Mouse (Mus musculus) v-Abl transformed pro-B cells (cell line): ENCODE measurements at regions not wholly inside any gene's neighbourhood (a gene's known extent, or its start where the extent isn't known, plus 50 kb on each side); places are given as distances from the start of the nearest gene placed in this dataset.

Source experiments
- in situ Hi-C, 2 experiments: fragments of 400-800 bp; cut with MboI; formaldehyde crosslinking; loops; one replicate each; pipeline ENCODE4 v1.15.1; 2025; ENCODE audit not compliant: unreplicated experiment in 2 of 2

DNA sequence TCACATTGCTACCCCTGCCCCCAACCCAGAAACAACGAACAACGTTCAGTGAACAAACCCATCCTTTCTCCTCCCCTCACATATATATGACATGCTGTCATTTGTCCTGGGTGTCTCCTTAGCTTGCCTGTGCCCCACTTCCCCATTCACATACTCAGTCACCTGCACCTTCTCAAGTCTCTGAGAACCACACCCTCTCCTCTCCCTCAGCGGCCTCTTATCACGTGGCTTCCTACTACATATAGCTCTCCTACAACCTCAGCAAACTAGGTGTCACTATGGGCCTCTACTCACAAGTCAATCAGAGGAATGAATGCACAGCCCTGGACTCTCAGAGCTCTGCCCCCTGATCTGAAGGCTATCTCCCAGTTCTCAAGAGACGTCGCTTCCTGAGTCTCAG, 459.2 kb upstream of the Cdh11 start:
- in situ Hi-C loops, result no loop called here

DNA sequence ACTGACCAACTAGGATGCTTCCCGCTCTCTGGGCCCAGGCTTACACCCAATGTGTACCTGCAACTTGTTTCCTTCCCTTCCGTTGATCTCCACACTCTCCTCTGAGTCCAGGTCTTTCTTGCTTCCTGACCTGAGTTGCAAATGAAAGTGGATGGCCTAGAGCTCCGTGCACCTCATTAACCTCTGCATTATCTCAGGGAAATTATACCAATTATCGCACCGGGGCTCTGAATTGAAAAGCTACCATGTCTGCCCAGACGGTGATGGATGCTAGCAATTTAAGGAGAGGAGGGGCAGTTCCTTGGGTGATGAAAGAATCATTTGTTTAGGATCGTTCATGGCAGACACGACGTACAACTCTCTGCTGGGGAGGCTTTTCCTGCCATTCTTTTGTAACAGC, 460.4 kb upstream of the Cdh11 start:
- in situ Hi-C loops, result no loop called here

DNA sequence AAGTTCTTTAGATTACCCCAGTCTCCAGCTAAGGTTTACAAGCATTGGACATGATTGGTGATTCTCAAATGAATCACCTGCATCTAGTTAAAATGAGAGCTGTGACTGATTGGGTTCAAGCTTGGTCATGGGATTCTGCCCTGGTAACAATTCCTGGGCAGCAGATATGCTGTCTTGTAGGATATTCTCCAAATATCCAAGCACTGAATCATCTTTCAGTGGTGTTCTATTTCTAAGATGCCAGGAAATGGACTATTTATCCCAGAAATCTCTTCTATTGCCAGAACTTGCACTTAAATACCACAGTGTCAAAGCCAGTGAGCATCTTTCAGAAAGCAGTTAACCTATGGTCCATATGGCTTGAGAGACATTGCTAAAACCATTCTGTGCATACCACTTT, 475.8 kb upstream of the Cdh11 start:
- in situ Hi-C loops, result no loop called here

- in situ Hi-C loops, result no loop called here
Measured at GRCm38 (mm10) chr8:103270035-103270434, 484.6 kb upstream of the Cdh11 start.

DNA sequence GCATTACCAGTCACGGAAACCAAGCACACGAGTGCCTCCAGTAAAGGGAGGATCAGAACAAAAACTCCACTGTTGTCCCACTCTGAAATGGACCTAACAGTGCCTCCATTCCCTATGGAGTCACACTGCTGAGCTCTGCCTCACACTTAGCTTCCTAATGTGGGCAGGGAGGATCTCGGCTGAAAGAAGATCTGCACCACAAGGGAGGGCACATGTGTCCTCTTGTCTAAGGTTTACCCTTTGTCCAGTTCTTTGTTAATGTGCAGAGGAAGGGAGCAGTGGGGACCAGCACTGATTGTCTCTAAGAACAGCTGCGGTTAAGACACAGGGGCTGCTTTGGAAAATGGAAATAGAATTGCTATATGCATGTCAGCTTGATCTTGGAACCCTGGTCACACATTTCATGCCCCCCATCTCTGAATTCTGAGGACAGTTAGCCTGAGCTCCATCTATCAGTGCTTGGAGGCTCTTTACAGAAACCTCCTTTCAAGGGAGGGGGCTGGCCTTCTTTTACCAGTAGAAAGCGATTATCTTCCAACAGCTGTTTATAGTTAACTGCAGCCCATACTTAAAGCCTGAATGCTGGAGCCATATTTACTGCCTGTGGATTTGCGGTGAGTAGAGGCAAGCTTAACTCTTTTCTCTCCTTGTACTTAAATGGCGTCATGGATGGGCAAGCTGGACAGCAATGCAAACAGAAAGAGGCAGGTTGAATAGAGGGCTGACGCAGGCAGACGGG, 485.5 kb upstream of the Cdh11 start:
- in situ Hi-C loops, result no loop called here

DNA sequence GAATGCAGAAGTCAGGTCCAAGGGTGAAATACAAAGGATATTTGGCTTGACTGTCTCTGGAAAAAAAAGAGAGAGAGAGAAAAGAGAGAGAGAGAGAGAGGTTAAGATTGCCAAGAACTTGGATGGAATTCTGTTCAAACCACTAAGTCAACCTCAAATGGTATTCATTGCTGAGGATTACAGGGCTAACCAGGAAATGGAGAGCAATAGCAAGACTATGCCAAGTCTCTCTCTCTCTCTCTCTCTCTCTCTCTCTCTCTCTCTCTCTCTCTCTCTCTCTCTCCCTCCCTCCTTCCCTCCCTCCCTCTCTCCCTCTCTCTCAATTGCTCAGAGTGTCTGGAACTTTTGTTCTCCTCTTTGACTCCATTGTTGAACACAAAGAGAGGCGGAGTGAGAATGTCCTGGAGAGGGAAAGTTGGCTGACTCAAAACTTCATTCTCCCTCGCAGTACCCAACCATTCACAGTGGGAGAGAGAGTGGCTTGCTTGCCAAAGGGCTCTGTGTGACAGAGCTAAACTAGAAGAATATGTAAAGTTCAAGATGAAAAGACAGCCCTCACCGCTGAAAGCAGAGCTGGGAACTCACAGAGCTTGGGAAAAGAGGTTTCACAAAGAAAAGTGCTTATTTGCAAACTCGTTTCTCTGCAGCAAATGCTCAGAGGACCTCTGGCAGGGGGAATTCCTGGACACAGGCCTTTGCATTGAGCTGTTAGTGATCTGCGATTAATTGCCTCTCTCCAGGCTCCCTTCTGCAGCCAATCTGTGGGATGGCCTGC, 487.1 kb upstream of the Cdh11 start:
- in situ Hi-C loops, result no loop called here

- in situ Hi-C loops, result no loop called here
Measured at GRCm38 (mm10) chr8:103273476-103273875, 488.0 kb upstream of the Cdh11 start.

DNA sequence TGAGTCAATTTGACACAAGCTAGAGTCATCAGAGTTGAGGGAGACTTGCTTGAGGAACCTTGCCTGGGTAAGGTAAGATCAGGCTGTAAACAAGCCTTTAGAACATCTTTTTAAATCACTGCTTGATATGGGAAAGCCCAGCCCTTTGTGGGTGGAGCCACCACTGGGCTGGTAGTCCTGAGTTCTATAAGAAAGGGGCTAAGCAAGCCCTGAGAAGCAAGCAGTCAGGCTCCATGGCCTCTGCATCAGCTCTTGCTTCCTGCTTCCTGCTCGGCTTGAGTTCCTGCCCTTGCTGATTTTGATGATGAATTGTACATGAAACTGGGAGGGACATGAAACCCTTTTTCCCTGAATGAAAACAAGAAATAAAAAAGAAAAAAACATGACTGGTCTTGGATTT, 496.4 kb upstream of the Cdh11 start:
- in situ Hi-C loops, result no loop called here

DNA sequence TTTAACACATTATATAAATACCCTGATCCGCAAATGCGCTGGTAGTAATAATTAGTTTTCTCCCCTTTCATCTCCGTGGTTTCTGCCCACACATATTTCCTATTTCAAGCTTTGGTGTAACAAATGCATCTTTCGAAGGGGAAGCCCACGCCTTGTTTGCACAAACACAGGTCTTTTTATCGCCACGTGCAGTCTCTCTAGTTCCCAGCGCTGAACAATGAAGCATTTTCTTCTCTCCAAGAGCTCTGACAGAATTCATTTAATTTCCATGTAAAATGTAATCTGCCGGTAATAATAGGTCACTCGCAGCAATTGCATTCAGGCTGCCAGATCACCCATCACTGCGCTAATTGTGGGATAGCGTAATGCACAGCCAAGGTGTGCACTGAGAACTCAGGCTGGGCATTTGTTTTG, 503.1 kb upstream of the Cdh11 start:
- in situ Hi-C loops, result no loop called here

- in situ Hi-C loops, result no loop called here
Measured at GRCm38 (mm10) chr8:103292896-103293295, 507.5 kb upstream of the Cdh11 start.

- in situ Hi-C loops, result no loop called here
Measured at GRCm38 (mm10) chr8:103306476-103307183, 521.2 kb upstream of the Cdh11 start.

DNA sequence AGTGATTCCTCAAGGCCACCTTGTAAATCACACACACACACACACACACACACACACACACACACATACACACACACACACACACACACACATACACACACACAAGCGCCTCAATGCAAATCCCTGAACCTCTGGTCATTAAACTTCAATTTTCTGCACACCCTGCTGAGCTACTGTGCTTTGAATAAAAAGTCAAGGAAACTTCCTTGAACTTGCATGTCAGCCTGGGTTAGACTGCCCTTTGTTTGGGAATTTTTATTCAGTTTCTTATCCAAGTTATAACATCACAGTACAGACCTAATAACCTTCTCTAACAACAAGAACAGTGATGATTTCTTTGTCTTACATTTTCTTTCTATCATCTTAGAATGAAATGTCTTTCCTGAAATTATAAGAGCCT, 528.1 kb upstream of the Cdh11 start:
- in situ Hi-C loops, result no loop called here

DNA sequence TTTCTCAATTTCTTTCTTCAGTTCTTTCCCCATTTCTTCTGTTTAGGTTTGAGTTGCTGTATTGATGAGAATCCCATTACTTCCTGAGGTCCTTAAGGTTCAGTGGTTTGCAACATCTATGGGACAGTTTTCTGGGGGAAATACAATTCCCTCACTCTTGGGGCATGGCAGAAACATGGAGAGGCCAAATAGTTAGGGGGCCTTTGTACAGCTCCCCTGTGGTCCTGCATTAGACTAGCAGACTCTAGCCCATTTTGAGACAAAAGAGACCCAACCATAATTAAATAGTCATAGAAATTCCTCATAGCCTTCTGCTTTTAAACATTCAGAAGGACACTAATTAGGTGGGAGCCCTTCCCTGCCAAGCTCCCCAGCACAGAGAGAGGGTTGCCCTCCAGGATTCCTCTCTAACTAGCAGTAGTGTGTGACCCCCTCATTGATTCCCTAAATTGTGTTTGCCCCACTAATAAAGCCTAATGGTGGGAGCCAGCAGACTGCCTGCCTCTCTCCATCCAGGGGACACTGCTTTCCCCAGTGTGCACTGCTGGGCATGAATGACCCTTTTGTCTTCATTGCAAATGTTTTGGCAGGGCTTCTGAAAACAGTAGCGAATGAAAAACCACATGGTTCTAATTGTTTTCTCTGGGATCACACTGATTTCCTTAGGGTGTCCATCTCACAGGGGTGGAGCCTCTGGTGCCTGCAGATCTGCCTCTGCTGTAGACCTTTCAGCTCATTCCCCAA, 529.0 kb upstream of the Cdh11 start:
- in situ Hi-C loops, result no loop called here

- in situ Hi-C loops, result no loop called here
Measured at GRCm38 (mm10) chr8:103315742-103316141, 530.3 kb upstream of the Cdh11 start.

DNA sequence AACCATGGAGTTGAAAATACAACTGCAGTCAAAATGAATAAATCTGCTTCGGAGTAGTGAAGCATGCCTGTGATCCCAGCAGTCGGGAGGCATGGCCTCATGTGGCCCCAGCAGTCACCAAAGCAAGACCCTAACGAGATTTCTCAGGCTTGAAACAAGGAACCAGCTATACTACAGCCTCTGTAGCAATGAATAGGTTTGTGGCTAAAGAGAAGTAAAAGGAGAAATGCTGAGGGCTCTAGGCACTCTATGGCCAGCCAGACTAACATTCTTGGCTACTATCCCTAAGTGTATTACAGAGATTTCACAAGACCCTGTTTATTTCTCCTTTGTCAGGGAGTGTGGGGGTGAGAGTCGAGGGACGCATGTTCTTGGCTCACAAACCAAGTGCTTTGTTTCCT, 531.2 kb upstream of the Cdh11 start:
- in situ Hi-C loops, result no loop called here

- in situ Hi-C loops, result no loop called here
Measured at GRCm38 (mm10) chr8:103317149-103317725, 531.8 kb upstream of the Cdh11 start.

DNA sequence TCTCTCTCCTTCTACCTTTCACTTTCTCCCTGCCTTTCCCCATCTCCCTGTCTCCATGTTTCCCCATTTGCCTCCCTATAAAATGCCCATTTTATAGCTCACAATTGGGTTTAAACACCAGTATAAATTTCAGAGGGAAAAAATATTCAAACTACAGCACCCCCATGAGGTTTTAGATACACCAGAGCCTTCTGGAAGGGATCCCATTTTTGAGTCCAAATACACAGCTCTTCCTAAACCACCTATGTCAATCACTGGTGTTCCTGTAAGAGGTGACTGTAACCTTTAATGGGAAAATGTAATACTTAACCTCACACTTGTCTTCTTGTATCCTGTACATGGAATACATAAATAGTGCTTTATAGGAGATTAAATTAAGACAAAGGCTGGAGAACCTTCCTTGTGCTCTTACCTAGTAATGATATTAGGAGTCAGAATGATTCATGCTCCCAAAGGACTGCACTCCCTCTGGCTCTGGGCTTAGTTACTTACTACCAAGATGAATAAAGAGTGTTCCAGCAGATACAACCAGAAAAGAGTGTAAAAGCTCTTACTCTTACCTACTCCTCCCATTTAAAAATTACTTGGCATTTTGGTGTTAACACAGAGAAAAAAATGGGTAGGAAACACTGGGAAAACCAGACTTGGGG, 538.7 kb upstream of the Cdh11 start:
- in situ Hi-C loops, result no loop called here

DNA sequence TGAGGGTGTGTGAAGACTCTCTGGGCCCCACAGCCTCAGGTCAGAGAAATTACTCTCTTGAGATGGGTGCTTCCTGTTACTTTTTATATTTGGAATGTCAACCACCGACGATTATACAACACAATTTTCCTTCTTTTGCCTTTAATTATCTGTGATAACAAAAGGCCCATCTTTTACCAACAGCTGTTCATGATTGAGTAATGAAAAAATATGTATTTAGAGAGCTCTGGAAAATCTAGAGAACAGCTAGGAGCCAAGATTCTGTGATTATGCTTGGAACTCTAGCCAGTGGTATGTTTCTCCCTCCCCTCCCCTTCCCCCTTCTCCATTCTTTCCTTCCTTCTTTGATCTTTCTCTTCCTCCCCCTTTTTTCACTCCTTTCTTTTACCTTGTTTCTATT, 546.0 kb upstream of the Cdh11 start:
- in situ Hi-C loops, result no loop called here

- in situ Hi-C loops, result no loop called here
Measured at GRCm38 (mm10) chr8:103337314-103337713, 551.9 kb upstream of the Cdh11 start.

DNA sequence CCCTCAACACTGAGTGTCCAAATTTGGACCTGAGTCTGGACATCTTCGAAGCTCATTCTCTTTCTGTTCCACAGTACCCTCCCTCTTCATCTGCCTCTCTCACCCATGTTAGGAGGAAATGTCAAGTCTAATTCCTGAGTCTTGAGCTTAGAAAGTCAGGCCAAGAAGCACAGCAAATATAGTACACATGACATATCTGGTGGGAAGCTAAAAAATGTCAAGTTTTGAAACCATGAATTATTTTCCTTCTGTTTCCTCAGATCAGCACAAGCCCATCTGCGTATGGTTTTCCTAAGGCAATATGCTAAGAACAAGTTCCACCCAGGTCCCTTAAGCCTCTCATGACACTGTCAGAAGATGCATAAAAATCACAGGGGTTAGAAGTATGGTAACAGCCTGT, 553.6 kb upstream of the Cdh11 start:
- in situ Hi-C loops, result no loop called here
